Mouse (Mus musculus): ENCODE results near the gene Scrn2.

DNA sequence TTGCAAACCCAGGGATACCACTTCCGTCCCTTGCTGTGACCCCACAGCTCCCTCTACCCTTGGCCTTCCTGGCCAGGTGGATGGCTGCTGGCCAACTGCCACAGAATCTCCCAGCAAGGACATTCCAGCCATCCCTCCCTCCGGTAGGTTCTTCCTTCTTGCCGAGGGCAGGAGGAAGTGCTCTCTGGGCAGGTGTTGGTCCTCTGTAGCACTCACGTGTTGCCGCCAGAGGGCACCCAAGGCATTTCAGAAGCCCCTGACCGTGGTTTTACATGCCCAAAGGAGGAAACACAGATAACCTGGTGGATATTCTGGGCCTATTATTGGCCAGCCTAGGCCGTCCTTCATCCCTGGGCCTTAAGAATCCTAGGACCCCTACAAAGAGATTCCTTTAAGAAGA, 47.4 kb upstream of the Scrn2 start:
- TF ChIP-seq CTCF (IDR thresholded peaks at IDR 0.05; ENCODE audit: extremely low read depth, insufficient read depth, insufficient read length, insufficient replicate concordance) (peak; percentile 93), POLR2A (IDR thresholded peaks at IDR 0.05; ENCODE audit: low read depth, low read length) (no peak)

Data from spleen, adult 2 months (tissue).